Mouse (Mus musculus) urinary bladder, postnatal 4 days (tissue): Measurements from ENCODE around the gene Dock2.

Experiments used
- DNase-seq, 2 experiments: peaks; one replicate each; pipeline ENCODE4 v3.0.0; 2021 to 2022; ENCODE audit warnings: low spot score in 2 of 2

Dock2 gene

GRCm38 (mm10) chr11:34424546-34424945 lies 359.1 kb downstream of the Dock2 start:
- DNase-seq: no peak

- no peak for DNase-seq
Observed at GRCm38 (mm10) chr11:34421061-34421460, 362.6 kb downstream of the Dock2 start.

- no peak for DNase-seq
Observed at GRCm38 (mm10) chr11:34416619-34416979, 367.1 kb downstream of the Dock2 start.

GRCm38 (mm10) chr11:34415884-34416618 lies 367.6 kb downstream of the Dock2 start:
- no peak for DNase-seq

GRCm38 (mm10) chr11:34406850-34407249 lies 376.8 kb downstream of the Dock2 start:
- no peak for DNase-seq

- no peak for DNase-seq
Observed at GRCm38 (mm10) chr11:34406309-34406708, 377.4 kb downstream of the Dock2 start.

- no peak for DNase-seq
Observed at GRCm38 (mm10) chr11:34405311-34405710, 378.4 kb downstream of the Dock2 start.

GRCm38 (mm10) chr11:34401343-34401742 lies 382.3 kb downstream of the Dock2 start:
- no peak for DNase-seq

- DNase-seq: no peak
Observed at GRCm38 (mm10) chr11:34398555-34398954, 385.1 kb downstream of the Dock2 start.

- DNase-seq: no peak
Observed at GRCm38 (mm10) chr11:34397661-34398060, 386.0 kb downstream of the Dock2 start.

GRCm38 (mm10) chr11:34395802-34396201 lies 387.9 kb downstream of the Dock2 start:
- no peak for DNase-seq

- no peak for DNase-seq
Observed at GRCm38 (mm10) chr11:34392105-34392504, 391.6 kb downstream of the Dock2 start.

GRCm38 (mm10) chr11:34389261-34390116 lies 394.2 kb downstream of the Dock2 start:
- DNase-seq: no peak

- no peak for DNase-seq
Observed at GRCm38 (mm10) chr11:34385001-34385688, 398.5 kb downstream of the Dock2 start.

GRCm38 (mm10) chr11:34384178-34384577 lies 399.5 kb downstream of the Dock2 start:
- no peak for DNase-seq

GRCm38 (mm10) chr11:34383501-34383900 lies 400.2 kb downstream of the Dock2 start:
- no peak for DNase-seq

- DNase-seq: no peak
Observed at GRCm38 (mm10) chr11:34377649-34378048, 406.0 kb downstream of the Dock2 start.

GRCm38 (mm10) chr11:34375557-34375956 lies 408.1 kb downstream of the Dock2 start:
- no peak for DNase-seq

GRCm38 (mm10) chr11:34372224-34372623 lies 411.5 kb downstream of the Dock2 start:
- DNase-seq: no peak

GRCm38 (mm10) chr11:34356109-34356508 lies 427.6 kb downstream of the Dock2 start:
- DNase-seq: no peak

GRCm38 (mm10) chr11:34355406-34355805 lies 428.3 kb downstream of the Dock2 start:
- no peak for DNase-seq

GRCm38 (mm10) chr11:34349453-34350056 lies 434.1 kb downstream of the Dock2 start:
- DNase-seq: no peak
